Mouse (Mus musculus): Measurements from ENCODE around the gene Adgrg6. TPM values are rescaled to one million over a fixed set of nuclear protein-coding genes. Genes with fewer than 3 reads are reported as not detected.
A peak's percentile ranks its signal among the peaks of the same experiment; 100 is the strongest.

Adgrg6 gene
- polyA plus RNA-seq (2012; rRNA removed) (0.35 and 0.45 TPM in 2 replicates), polyA plus RNA-seq (2014; fragmentation: Nextera tagmentation; extraction: Ambion mirVana) (0.38 and 0.44 TPM in 2 replicates)

- Histone ChIP-seq H3K4me3 (ENCODE audit: insufficient read depth in 1 of 2, low read depth in 2 of 2, low read length in 2 of 2) (peak within 1 kb of the TSS; percentile 35 to 45), H3K4me2 (ENCODE audit: low read depth) (peak within 1 kb of the TSS; percentile 48), H3K36me3 (replicated peaks; ENCODE audit: control insufficient read depth, insufficient read depth, low read depth) (no peaks in the 10 kb centered on the region), H3K4me1 (replicated peaks; ENCODE audit: control insufficient read depth in 2 of 2, insufficient read depth in 2 of 2, low read length in 1 of 2) (no peaks in the 10 kb centered on the region), H3K9me3 (ENCODE audit: control insufficient read depth, low read length) (no peaks in the 10 kb centered on the region), H3K27me3 (ENCODE audit: control insufficient read depth, insufficient read depth, low read length) (peaks cover 19% of the 10 kb centered on the region), H3K27ac (no peak within 1 kb of the TSS), H3K9ac (replicated peaks) (no peak within 1 kb of the TSS)
- TF ChIP-seq EP300 (IDR thresholded peaks at IDR 0.05; ENCODE audit: low read depth): no peak
- no peak for TF ChIP-seq CTCF (IDR thresholded peaks at IDR 0.05; ENCODE audit: low read depth)
- under 1% methylated on average over 81 of the region's 81 CpGs for WGBS (ENCODE audit: insufficient replicate concordance)
- ATAC-seq (ENCODE audit: insufficient read depth): no peak
- DNase-seq (ENCODE audit: low read depth in 3 of 3, low spot score in 3 of 3): no peak
These were observed at the start of gene Adgrg6 for GRCm38 (mm10) chr10:14544941-14545717. Gene Adgrg6, minus strand, starts transcription at chr10:14545659.

GRCm38 (mm10) chr10:14592215-14592614, 46.8 kb upstream of the Adgrg6 start:
- TF ChIP-seq EP300 (IDR thresholded peaks at IDR 0.05; ENCODE audit: low read depth) (no peak), CTCF (IDR thresholded peaks at IDR 0.05; ENCODE audit: low read depth) (no peak)
- Histone ChIP-seq H3K27ac (no peak overlapping the region), H3K4me1 (replicated peaks; ENCODE audit: control insufficient read depth in 2 of 2, insufficient read depth in 2 of 2, low read length in 1 of 2) (no peaks in the 10 kb centered on the region), H3K4me3 (ENCODE audit: insufficient read depth in 1 of 2, low read depth in 2 of 2, low read length in 2 of 2) (no peak overlapping the region), H3K36me3 (replicated peaks; ENCODE audit: control insufficient read depth, insufficient read depth, low read depth) (no peaks in the 10 kb centered on the region), H3K9ac (replicated peaks) (no peak overlapping the region), H3K27me3 (ENCODE audit: control insufficient read depth, insufficient read depth, low read length) (no peaks in the 10 kb centered on the region), H3K9me3 (ENCODE audit: control insufficient read depth, low read length) (no peaks in the 10 kb centered on the region), H3K4me2 (ENCODE audit: low read depth) (no peak overlapping the region)
- WGBS (ENCODE audit: insufficient replicate concordance): 63% methylated on average over 1 of the region's 1 CpGs
- DNase-seq (ENCODE audit: low read depth in 3 of 3, low spot score in 3 of 3) (no peak), ATAC-seq (ENCODE audit: insufficient read depth) (no peak)

GRCm38 (mm10) chr10:14590816-14591215, 45.4 kb upstream of the Adgrg6 start:
- DNase-seq (ENCODE audit: low read depth in 3 of 3, low spot score in 3 of 3): no peak
- TF ChIP-seq EP300 (IDR thresholded peaks at IDR 0.05; ENCODE audit: low read depth) (no peak), CTCF (IDR thresholded peaks at IDR 0.05; ENCODE audit: low read depth) (no peak)
- no peak overlapping the region for H3K4me3 ChIP-seq (ENCODE audit: insufficient read depth in 1 of 2, low read depth in 2 of 2, low read length in 2 of 2)
- no peak overlapping the region for H3K4me2 ChIP-seq (ENCODE audit: low read depth)
- ATAC-seq (ENCODE audit: insufficient read depth): no peak
- no peak overlapping the region for H3K9ac ChIP-seq (replicated peaks)
- no peaks in the 10 kb centered on the region for H3K27me3 ChIP-seq (ENCODE audit: control insufficient read depth, insufficient read depth, low read length)
- H3K9me3 ChIP-seq (ENCODE audit: control insufficient read depth, low read length): no peaks in the 10 kb centered on the region
- 37% methylated on average over 2 of the region's 2 CpGs for WGBS (ENCODE audit: insufficient replicate concordance)
- no peaks in the 10 kb centered on the region for H3K36me3 ChIP-seq (replicated peaks; ENCODE audit: control insufficient read depth, insufficient read depth, low read depth)
- no peak overlapping the region for H3K27ac ChIP-seq
- H3K4me1 ChIP-seq (replicated peaks; ENCODE audit: control insufficient read depth in 2 of 2, insufficient read depth in 2 of 2, low read length in 1 of 2): no peaks in the 10 kb centered on the region

- Histone ChIP-seq H3K4me2 (ENCODE audit: low read depth) (no peak overlapping the region), H3K27ac (no peak overlapping the region), H3K27me3 (ENCODE audit: control insufficient read depth, insufficient read depth, low read length) (no peaks in the 10 kb centered on the region), H3K4me1 (replicated peaks; ENCODE audit: control insufficient read depth in 2 of 2, insufficient read depth in 2 of 2, low read length in 1 of 2) (no peaks in the 10 kb centered on the region), H3K36me3 (replicated peaks; ENCODE audit: control insufficient read depth, insufficient read depth, low read depth) (no peaks in the 10 kb centered on the region), H3K9me3 (ENCODE audit: control insufficient read depth, low read length) (no peaks in the 10 kb centered on the region), H3K4me3 (ENCODE audit: insufficient read depth in 1 of 2, low read depth in 2 of 2, low read length in 2 of 2) (no peak overlapping the region), H3K9ac (replicated peaks) (no peak overlapping the region)
- ATAC-seq (ENCODE audit: insufficient read depth) (no peak), DNase-seq (ENCODE audit: low read depth in 3 of 3, low spot score in 3 of 3) (no peak)
- 48% methylated on average over 6 of the region's 6 CpGs for WGBS (ENCODE audit: insufficient replicate concordance)
- TF ChIP-seq EP300 (IDR thresholded peaks at IDR 0.05; ENCODE audit: low read depth) (no peak), CTCF (IDR thresholded peaks at IDR 0.05; ENCODE audit: low read depth) (no peak)
These were observed 44.2 kb upstream of the Adgrg6 start for GRCm38 (mm10) chr10:14589667-14590066.

GRCm38 (mm10) chr10:14583496-14583895, 38.0 kb upstream of the Adgrg6 start:
- no peaks in the 10 kb centered on the region for H3K27me3 ChIP-seq (ENCODE audit: control insufficient read depth, insufficient read depth, low read length)
- H3K4me1 ChIP-seq (replicated peaks; ENCODE audit: control insufficient read depth in 2 of 2, insufficient read depth in 2 of 2, low read length in 1 of 2): no peaks in the 10 kb centered on the region
- no peak for TF ChIP-seq CTCF (IDR thresholded peaks at IDR 0.05; ENCODE audit: low read depth)
- no peak for TF ChIP-seq EP300 (IDR thresholded peaks at IDR 0.05; ENCODE audit: low read depth)
- no peak overlapping the region for H3K9ac ChIP-seq (replicated peaks)
- ATAC-seq (ENCODE audit: insufficient read depth): no peak
- H3K9me3 ChIP-seq (ENCODE audit: control insufficient read depth, low read length): no peaks in the 10 kb centered on the region
- DNase-seq (ENCODE audit: low read depth in 3 of 3, low spot score in 3 of 3): no peak
- H3K4me3 ChIP-seq (ENCODE audit: insufficient read depth in 1 of 2, low read depth in 2 of 2, low read length in 2 of 2): no peak overlapping the region
- H3K27ac ChIP-seq: no peak overlapping the region
- no peak overlapping the region for H3K4me2 ChIP-seq (ENCODE audit: low read depth)
- WGBS (ENCODE audit: insufficient replicate concordance): 62% methylated on average over 1 of the region's 1 CpGs
- no peaks in the 10 kb centered on the region for H3K36me3 ChIP-seq (replicated peaks; ENCODE audit: control insufficient read depth, insufficient read depth, low read depth)

All from liver, embryonic 14.5 days (tissue).